Mouse (Mus musculus): ENCODE results near the gene Kif21a. TPM values are rescaled to one million over a fixed set of nuclear protein-coding genes. Genes with fewer than 3 reads are reported as not detected.

The Kif21a gene
- total RNA-seq (2014; rRNA removed) = 40.9 and 47.9 TPM in 2 replicates
- polyA plus RNA-seq (2012; rRNA removed) = 8.1 and 8.6 TPM in 2 replicates

DNA sequence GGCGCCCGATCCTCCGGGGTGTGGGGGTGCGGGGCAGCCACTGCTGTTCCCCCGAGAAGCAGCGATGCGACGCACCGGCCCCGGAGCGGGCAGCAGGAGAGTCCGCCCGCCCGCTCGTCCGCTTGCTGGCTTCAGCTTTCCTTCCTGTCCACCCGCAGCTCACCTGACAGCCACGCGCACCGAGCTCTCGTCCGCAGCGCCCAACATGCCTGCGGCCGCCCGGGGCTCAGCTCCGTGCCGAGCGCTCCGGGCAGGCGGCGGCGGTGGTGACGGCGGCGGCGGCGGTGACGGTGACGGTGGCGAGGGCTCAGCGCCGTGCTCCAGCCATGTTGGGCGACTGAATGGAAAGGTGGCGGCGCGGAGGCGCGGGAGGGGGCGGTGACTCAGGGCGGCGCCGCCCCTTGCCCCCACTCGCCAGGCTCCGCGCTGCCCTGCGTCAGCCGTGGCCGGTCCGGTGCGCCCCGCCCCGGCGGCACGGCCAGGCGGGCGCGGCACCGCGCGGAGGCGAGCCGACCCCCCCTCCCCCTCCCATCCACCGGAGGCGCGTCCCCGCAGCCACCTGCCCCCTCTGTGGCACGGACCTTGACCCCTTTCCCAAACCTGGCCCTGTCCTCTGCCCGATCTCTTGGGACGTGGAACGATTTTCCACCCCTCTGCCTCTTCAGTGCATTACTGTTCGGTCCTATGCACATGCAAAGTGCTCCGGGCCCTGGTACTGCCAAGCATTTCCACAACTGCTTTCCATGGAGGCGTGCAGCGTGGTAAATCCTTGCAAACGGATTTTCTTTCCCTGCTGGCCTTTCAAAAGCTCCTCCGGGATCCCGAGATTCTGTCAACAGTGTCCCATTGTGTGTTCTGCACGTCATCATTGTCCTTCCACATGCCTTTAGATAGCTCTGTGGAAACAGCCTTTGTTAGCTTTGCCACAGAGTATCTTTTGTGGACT, at the start of gene Kif21a:
TSS of gene Kif21a (minus strand) at position 453 of the 946 bp plus-strand sequence.
- Histone ChIP-seq H3K4me3 (ENCODE audit: insufficient read depth, low read depth, low read length) (peak within 1 kb of the TSS; percentile 66), H3K36me3 (ENCODE audit: control insufficient read depth, insufficient read depth, low read length) (no peaks in the 10 kb centered on the region), H3K9ac (ENCODE audit: low read depth, low read length) (peak within 1 kb of the TSS; percentile 93), H3K27me3 (ENCODE audit: control insufficient read depth, insufficient read depth, low read length) (no peaks in the 10 kb centered on the region), H3K27ac (replicated peaks; ENCODE audit: insufficient read depth, low read depth, low read length) (peak within 1 kb of the TSS; percentile 87), H3K79me2 (ENCODE audit: control insufficient read depth, insufficient read depth, low read length) (peaks cover 10% of the 10 kb centered on the region; the same call in 1 of the 2 replicates), H3K4me1 (ENCODE audit: control insufficient read depth, insufficient read depth, low read length) (peaks cover 2% of the 10 kb centered on the region; the same call in 1 of the 2 replicates)
- TF ChIP-seq CTCF (IDR thresholded peaks at IDR 0.05; ENCODE audit: low read depth, low read length) (no peak), POLR2A (IDR thresholded peaks at IDR 0.05; ENCODE audit: extremely low read depth, insufficient read depth, low read length) (peak; percentile 62; the same call in 1 of the 2 replicates)
- DNase-seq (ENCODE audit: extremely low read depth, low read depth, low spot score) = peak; percentile 86
- under 1% methylated on average over 83 of the region's 89 CpGs for WGBS

DNA sequence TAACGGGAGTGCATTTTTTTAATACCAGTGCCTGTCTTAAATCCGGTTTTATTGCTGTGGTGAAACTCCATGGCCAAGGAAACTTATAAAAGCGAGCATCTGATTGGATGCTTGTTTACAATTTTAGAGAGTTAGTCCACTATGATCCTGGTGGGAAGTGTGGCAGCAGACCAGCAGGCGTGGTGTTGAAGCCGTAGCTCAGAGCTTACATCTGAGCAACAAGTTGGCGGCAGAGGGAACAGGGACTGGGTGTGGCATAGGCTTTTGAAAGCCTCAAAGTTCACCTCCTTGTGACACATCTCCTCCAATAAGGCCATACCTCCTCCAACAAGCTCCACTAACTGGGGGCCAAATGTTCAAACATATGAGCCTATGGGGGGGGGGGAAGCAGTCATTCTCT, 46.9 kb upstream of the Kif21a start:
- 87% methylated on average over 6 of the region's 6 CpGs for WGBS
- no peak for TF ChIP-seq CTCF (IDR thresholded peaks at IDR 0.05; ENCODE audit: low read depth, low read length)
- no peak for TF ChIP-seq POLR2A (IDR thresholded peaks at IDR 0.05; ENCODE audit: extremely low read depth, insufficient read depth, low read length)
- H3K36me3 ChIP-seq (ENCODE audit: control insufficient read depth, insufficient read depth, low read length) = no peaks in the 10 kb centered on the region
- no peak overlapping the region for H3K4me3 ChIP-seq (ENCODE audit: insufficient read depth, low read depth, low read length)
- no peaks in the 10 kb centered on the region for H3K79me2 ChIP-seq (ENCODE audit: control insufficient read depth, insufficient read depth, low read length)
- H3K9ac ChIP-seq (ENCODE audit: low read depth, low read length) = no peak overlapping the region
- DNase-seq (ENCODE audit: extremely low read depth, low read depth, low spot score) = no peak
- H3K27me3 ChIP-seq (ENCODE audit: control insufficient read depth, insufficient read depth, low read length) = no peaks in the 10 kb centered on the region
- H3K4me1 ChIP-seq (ENCODE audit: control insufficient read depth, insufficient read depth, low read length) = no peaks in the 10 kb centered on the region
- no peak overlapping the region for H3K27ac ChIP-seq (replicated peaks; ENCODE audit: insufficient read depth, low read depth, low read length)

DNA sequence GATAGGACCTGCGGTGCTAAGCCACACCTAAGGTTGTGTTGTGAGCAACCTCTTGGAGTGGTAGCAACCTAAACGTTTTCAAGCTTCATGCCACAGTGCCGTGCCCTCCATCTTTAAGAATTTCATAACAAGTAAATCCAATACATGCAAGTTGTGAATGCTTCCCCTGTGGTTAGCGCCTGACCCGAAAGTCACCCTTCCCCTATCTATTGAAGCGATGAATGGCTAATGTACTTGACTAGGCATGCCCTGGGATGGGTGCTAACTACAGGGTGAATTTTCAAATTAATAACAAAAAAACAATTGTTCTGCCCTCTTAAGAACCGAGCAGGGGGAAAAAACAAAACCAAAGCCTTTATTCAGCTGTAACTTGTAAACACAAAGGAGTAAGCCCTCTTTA, 39.7 kb upstream of the Kif21a start:
- Histone ChIP-seq H3K36me3 (ENCODE audit: control insufficient read depth, insufficient read depth, low read length) (no peaks in the 10 kb centered on the region), H3K4me1 (ENCODE audit: control insufficient read depth, insufficient read depth, low read length) (no peaks in the 10 kb centered on the region), H3K4me3 (ENCODE audit: insufficient read depth, low read depth, low read length) (no peak overlapping the region), H3K9ac (ENCODE audit: low read depth, low read length) (no peak overlapping the region), H3K27ac (replicated peaks; ENCODE audit: insufficient read depth, low read depth, low read length) (no peak overlapping the region), H3K79me2 (ENCODE audit: control insufficient read depth, insufficient read depth, low read length) (no peaks in the 10 kb centered on the region), H3K27me3 (ENCODE audit: control insufficient read depth, insufficient read depth, low read length) (no peaks in the 10 kb centered on the region)
- WGBS = 92% methylated on average over 7 of the region's 7 CpGs
- TF ChIP-seq CTCF (IDR thresholded peaks at IDR 0.05; ENCODE audit: low read depth, low read length) = no peak
- TF ChIP-seq POLR2A (IDR thresholded peaks at IDR 0.05; ENCODE audit: extremely low read depth, insufficient read depth, low read length) = no peak
- DNase-seq (ENCODE audit: extremely low read depth, low read depth, low spot score) = no peak

DNA sequence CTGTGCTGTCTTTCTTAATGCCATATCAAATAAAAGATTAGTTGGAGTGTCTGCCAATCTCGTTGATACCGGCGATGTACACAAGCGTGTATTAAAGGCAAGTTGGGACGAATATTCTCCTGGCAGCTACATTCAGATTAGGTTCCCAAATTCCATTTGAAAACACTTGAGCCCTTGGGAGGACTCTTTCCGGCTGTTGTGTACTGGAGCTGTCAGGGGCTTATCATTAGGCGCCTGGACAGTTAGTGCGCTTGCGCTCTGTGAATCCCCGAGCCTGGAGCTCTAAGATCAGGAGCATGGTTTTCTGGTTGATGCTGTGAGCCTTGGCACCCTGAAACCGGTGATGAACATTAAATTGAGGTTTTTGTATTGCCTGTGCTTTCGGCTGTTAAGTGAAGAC, 38.3 kb upstream of the Kif21a start:
- H3K4me1 ChIP-seq (ENCODE audit: control insufficient read depth, insufficient read depth, low read length) = no peaks in the 10 kb centered on the region
- TF ChIP-seq CTCF (IDR thresholded peaks at IDR 0.05; ENCODE audit: low read depth, low read length) (no peak), POLR2A (IDR thresholded peaks at IDR 0.05; ENCODE audit: extremely low read depth, insufficient read depth, low read length) (no peak)
- no peak for DNase-seq (ENCODE audit: extremely low read depth, low read depth, low spot score)
- H3K27ac ChIP-seq (replicated peaks; ENCODE audit: insufficient read depth, low read depth, low read length) = no peak overlapping the region
- 91% methylated on average over 12 of the region's 12 CpGs for WGBS
- no peaks in the 10 kb centered on the region for H3K27me3 ChIP-seq (ENCODE audit: control insufficient read depth, insufficient read depth, low read length)
- no peak overlapping the region for H3K9ac ChIP-seq (ENCODE audit: low read depth, low read length)
- H3K79me2 ChIP-seq (ENCODE audit: control insufficient read depth, insufficient read depth, low read length) = no peaks in the 10 kb centered on the region
- no peaks in the 10 kb centered on the region for H3K36me3 ChIP-seq (ENCODE audit: control insufficient read depth, insufficient read depth, low read length)
- H3K4me3 ChIP-seq (ENCODE audit: insufficient read depth, low read depth, low read length) = no peak overlapping the region

DNA sequence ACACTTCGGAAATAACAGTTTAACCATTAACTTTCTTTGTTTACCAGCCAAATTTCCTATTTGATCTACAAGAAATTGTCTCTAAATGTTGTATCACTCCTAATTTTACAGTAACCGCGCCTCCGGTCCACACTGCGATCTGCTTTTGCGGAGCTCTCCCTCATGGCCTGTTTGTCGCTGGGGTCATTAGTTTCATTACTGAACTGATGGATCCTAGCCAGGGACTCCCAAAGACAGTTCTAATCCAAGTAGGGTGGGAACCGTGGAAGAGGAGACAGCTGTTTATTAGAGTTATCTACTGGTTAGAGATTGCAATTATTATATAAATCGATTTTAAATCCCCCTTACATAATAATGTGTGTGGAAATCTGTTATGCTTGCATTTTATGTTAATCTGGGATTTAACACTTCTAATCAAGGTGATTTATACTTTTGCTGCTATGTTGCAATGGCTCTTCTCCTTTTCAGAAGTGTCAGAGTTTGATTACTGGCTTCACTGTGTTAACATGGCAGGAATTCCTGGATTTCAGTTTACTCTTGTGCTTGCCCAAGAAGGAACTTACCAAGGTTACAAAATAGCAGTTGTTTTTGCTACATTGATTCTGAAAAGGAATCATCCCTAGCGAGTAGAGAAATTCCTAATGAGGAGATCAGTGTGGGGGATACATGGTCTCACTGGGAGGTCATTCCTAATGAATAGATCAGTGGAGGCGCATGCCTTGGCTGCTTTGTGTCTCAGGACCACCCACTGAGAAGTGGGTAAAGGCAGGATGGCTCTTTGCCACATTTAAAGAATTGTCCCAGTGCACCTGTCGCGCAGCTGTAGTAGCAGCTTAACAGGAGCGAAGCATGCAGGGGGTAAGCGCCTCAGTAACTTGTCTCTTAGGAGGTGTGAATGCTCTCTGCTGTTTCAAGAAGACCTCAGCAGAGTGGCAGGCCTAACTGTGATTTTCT, 28.0 kb upstream of the Kif21a start:
- H3K36me3 ChIP-seq (ENCODE audit: control insufficient read depth, insufficient read depth, low read length) = no peaks in the 10 kb centered on the region
- no peak for TF ChIP-seq CTCF (IDR thresholded peaks at IDR 0.05; ENCODE audit: low read depth, low read length)
- no peak for TF ChIP-seq POLR2A (IDR thresholded peaks at IDR 0.05; ENCODE audit: extremely low read depth, insufficient read depth, low read length)
- no peaks in the 10 kb centered on the region for H3K27me3 ChIP-seq (ENCODE audit: control insufficient read depth, insufficient read depth, low read length)
- H3K4me1 ChIP-seq (ENCODE audit: control insufficient read depth, insufficient read depth, low read length) = peaks cover 9% of the 10 kb centered on the region
- no peak overlapping the region for H3K4me3 ChIP-seq (ENCODE audit: insufficient read depth, low read depth, low read length)
- H3K27ac ChIP-seq (replicated peaks; ENCODE audit: insufficient read depth, low read depth, low read length) = no peak overlapping the region
- no peak overlapping the region for H3K9ac ChIP-seq (ENCODE audit: low read depth, low read length)
- no peaks in the 10 kb centered on the region for H3K79me2 ChIP-seq (ENCODE audit: control insufficient read depth, insufficient read depth, low read length)
- peak; percentile 85 for DNase-seq (ENCODE audit: extremely low read depth, low read depth, low spot score)
- WGBS = 28% methylated on average over 15 of the region's 15 CpGs
